Mouse (Mus musculus) megakaryocyte, embryonic 14.5 days (primary cell): ENCODE measurements around the gene Clcn6.

Source experiments
- FLI1 ChIP-seq: IDR thresholded peaks from 2 replicates; pipeline ENCODE4 v1.6.1; 2012; ENCODE audit warnings: low read length, inconsistent platforms, mixed read lengths
- GATA1 ChIP-seq: IDR thresholded peaks from 3 replicates; pipeline ENCODE4 v1.6.1; 2012; ENCODE audit warnings: mixed read lengths, low read length, inconsistent platforms, borderline replicate concordance

DNA sequence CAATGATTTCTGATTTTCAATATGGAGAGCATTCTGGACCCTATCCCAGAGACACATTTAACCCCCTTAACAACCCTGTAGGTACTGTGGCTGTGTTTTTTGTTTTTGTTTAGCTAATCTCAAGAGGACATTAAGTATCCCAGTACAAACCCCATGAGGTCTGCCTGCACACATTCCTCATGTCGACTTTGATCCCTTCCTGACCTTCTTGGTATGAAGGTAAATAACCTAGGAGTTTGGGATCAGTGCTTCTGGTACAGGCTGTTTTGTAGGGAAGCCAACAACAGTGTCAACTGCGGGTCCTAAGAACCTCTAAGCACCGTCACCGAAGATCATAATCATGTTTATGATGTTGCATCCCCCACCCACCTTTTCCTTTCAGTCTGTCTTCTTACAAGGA is 60.9 kb downstream of the Clcn6 start:
- TF ChIP-seq GATA1: no peak
- no peak for TF ChIP-seq FLI1
